Mouse (Mus musculus): ENCODE measurements around the gene Mef2c.

- TF ChIP-seq MYC (IDR thresholded peaks at IDR 0.05; ENCODE audit: low read depth, low read length) (no peak), TBP (IDR thresholded peaks at IDR 0.05; ENCODE audit: low read depth, low read length) (no peak), CTCF (IDR thresholded peaks at IDR 0.05 in 2 of 3, conservative IDR thresholded peaks at IDR 0.05 in 1 of 3; ENCODE audit: control insufficient read depth in 1 of 3, insufficient read depth in 1 of 3, low read depth in 2 of 3, low read length in 3 of 3, poor library complexity in 1 of 3, severe bottlenecking in 1 of 3) (no peak), E2F4 (IDR thresholded peaks at IDR 0.05; ENCODE audit: borderline replicate concordance, low read depth, low read length) (no peak), USF1 (IDR thresholded peaks at IDR 0.05; ENCODE audit: low read depth, low read length) (no peak)
Observed at GRCm38 (mm10) chr13:83526066-83526465, 22.2 kb downstream of the Mef2c start.
